Mouse (Mus musculus) MEL (cell line): Measurements from ENCODE around the gene Gm12790. TPM values are rescaled to one million over a fixed set of nuclear protein-coding genes. Genes with fewer than 3 reads are reported as not detected.
"Not testable (repeated sequence)": the region's sequence is repeated elsewhere in the genome, so short reads cannot be mapped to it uniquely, and the experiment has no call there.

Source experiments
- DNase-seq: peaks from one replicate; pipeline ENCODE4 v3.0.0; 2011; ENCODE audit warnings: low read depth, low spot score
- H3K27ac ChIP-seq: 2 replicates; pipeline ENCODE4 v1.5.1; 2012; ENCODE audit warnings: low read depth, mild to moderate bottlenecking, control low read depth, low read length, moderate library complexity; ENCODE audit not compliant: control insufficient read depth
- H3K27me3 ChIP-seq, 2 experiments: fragments of 150-350 bp in 1 of 2; sonication (generic) in 1 of 2; 2 replicates each; pipeline ENCODE4 v1.6.1; 2012; ENCODE audit warnings: low read length in 2 of 2, mild to moderate bottlenecking in 2 of 2, improper control_type of control experiment in 1 of 2, moderate library complexity in 1 of 2; ENCODE audit not compliant: insufficient read depth in 2 of 2, control insufficient read depth in 1 of 2
- H3K36me3 ChIP-seq, 2 experiments: 2 replicates each; pipeline ENCODE4 v1.6.1; 2012 to 2014; ENCODE audit warnings: low read length in 2 of 2, improper control_type of control experiment in 1 of 2, inconsistent platforms in 1 of 2, mild to moderate bottlenecking in 1 of 2; ENCODE audit not compliant: insufficient read depth in 2 of 2, control insufficient read depth in 1 of 2
- H3K4me1 ChIP-seq, 2 experiments: fragments of 150-350 bp in 1 of 2; sonication (generic) in 1 of 2; 2 replicates each; pipeline ENCODE4 v1.6.1; 2012; ENCODE audit warnings: low read length in 2 of 2, improper control_type of control experiment in 1 of 2, mild to moderate bottlenecking in 1 of 2; ENCODE audit not compliant: insufficient read depth in 2 of 2, control insufficient read depth in 1 of 2
- H3K4me3 ChIP-seq, 2 experiments: fragments of 150-350 bp in 1 of 2; sonication (generic) in 1 of 2; 2 replicates each; pipeline ENCODE4 v1.5.1; 2012; ENCODE audit warnings: low read depth in 2 of 2, low read length in 2 of 2, mild to moderate bottlenecking in 2 of 2, moderate library complexity in 2 of 2, control low read depth in 1 of 2, improper control_type of control experiment in 1 of 2; ENCODE audit not compliant: control insufficient read depth in 1 of 2, insufficient read depth in 1 of 2
- H3K79me2 ChIP-seq: 2 replicates; pipeline ENCODE4 v1.6.1; 2012; ENCODE audit warnings: mild to moderate bottlenecking, low read length, moderate library complexity; ENCODE audit not compliant: control insufficient read depth, poor library complexity, insufficient read depth
- H3K9ac ChIP-seq: 2 replicates; pipeline ENCODE4 v1.6.1; 2012; ENCODE audit warnings: low read depth, mild to moderate bottlenecking, control low read depth, low read length, moderate library complexity; ENCODE audit not compliant: control insufficient read depth, poor library complexity, severe bottlenecking
- H3K9me3 ChIP-seq: fragments of 150-350 bp; sonication (generic); replicated peaks from 2 replicates; pipeline ENCODE4 v1.6.1; 2012; ENCODE audit warnings: mild to moderate bottlenecking, low read length, improper control_type of control experiment, moderate library complexity; ENCODE audit not compliant: insufficient read depth
- BHLHE40 ChIP-seq: IDR thresholded peaks from 2 replicates; pipeline ENCODE4 v1.6.1; 2012; ENCODE audit warnings: low read depth, mild to moderate bottlenecking, inconsistent platforms, low read length, improper control_type of control experiment, borderline replicate concordance
- CTCF ChIP-seq, 3 experiments: IDR thresholded peaks in 2 of 3; conservative IDR thresholded peaks in 1 of 3; 2 replicates each; pipeline ENCODE4 v1.5.1; 2011 to 2012; ENCODE audit warnings: low read length in 3 of 3, low read depth in 2 of 3, mild to moderate bottlenecking in 2 of 3, improper control_type of control experiment in 1 of 3, inconsistent platforms in 1 of 3, mixed read lengths in 1 of 3, moderate library complexity in 1 of 3; ENCODE audit not compliant: control insufficient read depth in 1 of 3, insufficient read depth in 1 of 3, poor library complexity in 1 of 3, severe bottlenecking in 1 of 3
- E2F4 ChIP-seq: IDR thresholded peaks from 2 replicates; pipeline ENCODE4 v1.6.1; 2011; ENCODE audit warnings: low read depth, low read length, improper control_type of control experiment, borderline replicate concordance
- ETS1 ChIP-seq: IDR thresholded peaks from 2 replicates; pipeline ENCODE4 v1.6.1; 2012; ENCODE audit warnings: low read depth, mild to moderate bottlenecking, inconsistent platforms, low read length, improper control_type of control experiment, moderate library complexity
- GATA1 ChIP-seq: IDR thresholded peaks from 2 replicates; pipeline ENCODE4 v1.6.1; 2011; ENCODE audit warnings: low read depth, low read length, improper control_type of control experiment
- HCFC1 ChIP-seq: IDR thresholded peaks from 2 replicates; pipeline ENCODE4 v1.6.1; 2012; ENCODE audit warnings: low read depth, mild to moderate bottlenecking, inconsistent platforms, low read length, improper control_type of control experiment, moderate library complexity
- JUND ChIP-seq: IDR thresholded peaks from 2 replicates; pipeline ENCODE4 v1.6.1; 2011; ENCODE audit warnings: low read depth, mild to moderate bottlenecking, improper control_type of control experiment, low read length
- MAX ChIP-seq: IDR thresholded peaks from 2 replicates; pipeline ENCODE4 v1.6.1; 2011; ENCODE audit warnings: low read length, improper control_type of control experiment
- MYC ChIP-seq: IDR thresholded peaks from 2 replicates; pipeline ENCODE4 v1.6.1; 2011; ENCODE audit warnings: low read depth, mild to moderate bottlenecking, low read length, improper control_type of control experiment, moderate library complexity
- POLR2AphosphoS2 ChIP-seq: IDR thresholded peaks from 2 replicates; pipeline ENCODE4 v1.6.1; 2011; ENCODE audit warnings: low read length, improper control_type of control experiment
- RAD21 ChIP-seq: IDR thresholded peaks from 2 replicates; pipeline ENCODE4 v1.6.1; 2011; ENCODE audit warnings: mild to moderate bottlenecking, low read depth, low read length, improper control_type of control experiment
- SIN3A ChIP-seq: IDR thresholded peaks from 2 replicates; pipeline ENCODE4 v1.6.1; 2012; ENCODE audit warnings: low read length, improper control_type of control experiment, inconsistent platforms
- SMC3 ChIP-seq: IDR thresholded peaks from 2 replicates; pipeline ENCODE4 v1.6.1; 2011; ENCODE audit warnings: low read depth, low read length, improper control_type of control experiment
- TAL1 ChIP-seq: IDR thresholded peaks from 2 replicates; pipeline ENCODE4 v1.6.1; 2012; ENCODE audit warnings: mild to moderate bottlenecking, inconsistent platforms, low read length, moderate library complexity, mixed read lengths
- TBP ChIP-seq: IDR thresholded peaks from 2 replicates; pipeline ENCODE4 v1.8.0; 2011; ENCODE audit warnings: low read depth, low read length, improper control_type of control experiment
- TCF12 ChIP-seq: IDR thresholded peaks from 2 replicates; pipeline ENCODE4 v1.6.1; 2014; ENCODE audit warnings: low read depth, mild to moderate bottlenecking, inconsistent platforms, low read length, improper control_type of control experiment, moderate library complexity
- UBTF ChIP-seq: IDR thresholded peaks from 2 replicates; pipeline ENCODE4 v1.6.1; 2012; ENCODE audit warnings: low read depth, mild to moderate bottlenecking, inconsistent platforms, low read length, improper control_type of control experiment, moderate library complexity, borderline replicate concordance; ENCODE audit not compliant: insufficient read depth
- USF1 ChIP-seq: IDR thresholded peaks from 2 replicates; pipeline ENCODE4 v1.6.1; 2014; ENCODE audit warnings: low read depth, mild to moderate bottlenecking, inconsistent platforms, low read length, improper control_type of control experiment, moderate library complexity
- ZC3H11A ChIP-seq: IDR thresholded peaks from 2 replicates; pipeline ENCODE4 v1.6.1; 2012; ENCODE audit warnings: low read depth, mild to moderate bottlenecking, inconsistent platforms, low read length, improper control_type of control experiment
- ZKSCAN1 ChIP-seq: IDR thresholded peaks from 2 replicates; pipeline ENCODE4 v1.6.1; 2012; ENCODE audit warnings: low read depth, mild to moderate bottlenecking, inconsistent platforms, low read length, improper control_type of control experiment, moderate library complexity
- ZNF384 ChIP-seq: IDR thresholded peaks from 2 replicates; pipeline ENCODE4 v1.6.1; 2012; ENCODE audit warnings: low read depth, mild to moderate bottlenecking, inconsistent platforms, low read length, improper control_type of control experiment
- polyA plus RNA-seq, 2 experiments: library from polyadenylated mRNA; stranded (reverse) in 1 of 2; unstranded in 1 of 2; fragments of >175 nt in 1 of 2; fragments of >200 nt in 1 of 2; gene quantifications; 2 replicates each; pipeline versions ENCODE4 v1.2.1 to v1.2.4; 2012; ENCODE audit warnings: low replicate concordance in 2 of 2, low read depth in 1 of 2; ENCODE audit not compliant: insufficient read length in 2 of 2, insufficient read depth in 1 of 2, missing spikeins in 1 of 2
- total RNA-seq: library from RNA; depleted of rRNA; stranded (reverse); fragments of 300-350 nt; gene quantifications from 2 replicates; pipeline ENCODE4 v1.2.3, GENCODE M21; 2012; rRNA removed

The Gm12790 gene
- total RNA-seq (not detected in 2 replicates), polyA plus RNA-seq (not detected)

DNA sequence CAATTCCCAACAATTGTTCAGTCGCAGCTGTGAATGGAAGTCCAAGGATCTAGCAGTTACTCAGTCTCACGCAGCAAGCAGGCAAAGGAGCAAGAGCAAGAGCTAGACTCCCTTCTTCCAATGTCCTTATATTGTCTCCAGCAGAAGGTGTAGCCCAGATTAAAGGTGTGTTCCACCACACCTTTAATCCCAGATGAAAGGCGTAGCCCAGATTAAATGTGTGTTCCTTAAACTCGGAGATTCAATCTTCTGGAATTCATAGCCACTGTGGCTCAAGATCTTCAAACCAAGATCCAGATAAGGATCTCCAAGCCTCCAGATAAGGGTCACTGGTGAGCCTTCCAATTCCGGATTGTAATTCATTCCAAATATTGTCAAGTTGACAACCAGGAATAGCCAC, at the start of gene Gm12790:
Gene Gm12790, minus strand, starts transcription at position 101 of the 400 bp plus-strand sequence.
- H3K4me1 ChIP-seq, DNase-seq, H3K79me2 ChIP-seq, H3K27me3 ChIP-seq, H3K27ac ChIP-seq, H3K9ac ChIP-seq, H3K4me3 ChIP-seq, H3K36me3 ChIP-seq, H3K9me3 ChIP-seq: not testable (repeated sequence)

DNA sequence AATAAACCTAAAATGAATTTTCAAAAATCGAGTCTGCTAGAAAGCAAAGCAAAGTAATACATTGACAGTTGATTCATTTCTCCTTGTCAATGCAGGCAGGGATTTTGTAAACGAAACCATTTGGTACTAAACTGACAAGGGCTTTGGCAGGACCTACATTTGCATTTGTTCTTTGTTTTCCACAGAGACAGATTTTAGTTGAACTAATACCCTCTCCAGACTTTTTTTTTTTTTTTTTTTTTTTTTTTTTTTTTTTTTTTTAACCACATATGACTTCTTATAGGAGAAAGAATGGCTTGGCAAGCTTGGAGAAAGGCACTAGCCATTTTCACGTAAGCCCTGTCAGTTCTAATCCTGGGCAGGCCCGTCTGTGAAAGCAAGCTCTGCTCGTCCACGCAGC, 45.8 kb upstream of the Gm12790 start:
- DNase-seq, result no peak
- no peaks in the 10 kb centered on the region; a peak in 1 of 4 replicates for H3K27me3 ChIP-seq
- no peaks in the 10 kb centered on the region for H3K36me3 ChIP-seq

DNA sequence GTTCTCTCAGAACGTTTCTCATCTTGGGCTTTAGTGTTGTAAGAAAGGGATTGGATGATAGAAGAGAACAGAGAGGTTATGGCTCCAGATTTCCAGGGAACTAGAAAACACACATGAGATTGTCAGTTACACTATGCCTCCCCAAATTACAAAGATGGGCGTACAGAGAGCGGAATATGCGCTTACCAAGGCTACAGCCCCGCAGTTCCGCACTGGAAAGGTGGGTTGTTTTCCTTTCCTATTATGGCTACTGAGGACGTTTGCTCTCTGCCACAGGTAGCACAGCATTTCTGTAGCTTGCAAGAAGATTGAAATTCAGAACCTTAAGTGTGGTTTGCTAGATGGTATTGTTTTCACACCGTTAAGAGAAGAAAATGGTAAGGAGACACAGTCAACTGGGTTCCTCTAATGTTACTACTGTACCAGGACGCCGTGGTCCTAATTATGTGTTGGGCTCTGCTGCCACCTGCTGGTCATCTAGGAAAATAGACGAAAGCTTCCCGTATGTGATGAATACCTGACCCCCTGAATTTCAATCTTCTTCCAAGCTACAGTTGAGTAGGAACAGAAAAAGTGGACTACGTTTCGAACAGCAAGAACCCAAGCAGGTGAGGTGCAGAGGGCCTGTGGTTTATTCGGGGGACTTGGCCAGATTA, 17.5 kb upstream of the Gm12790 start:
- H3K27ac ChIP-seq, result no peak overlapping the region
- peak; percentile 75 for DNase-seq
- no peaks in the 10 kb centered on the region for H3K79me2 ChIP-seq
- no peaks in the 10 kb centered on the region for H3K36me3 ChIP-seq
- H3K4me3 ChIP-seq, result no peak overlapping the region
- no peak overlapping the region for H3K9ac ChIP-seq
- no peaks in the 10 kb centered on the region for H3K4me1 ChIP-seq
- H3K27me3 ChIP-seq, result peaks cover 0 to 1% of the 10 kb centered on the region in 2 experiments; a peak in 1 of 4 replicates
- TF ChIP-seq SMC3, result peak; percentile 92
- TF ChIP-seq CTCF (IDR thresholded peaks at IDR 0.05 in 2 of 3, conservative IDR thresholded peaks at IDR 0.05 in 1 of 3; ENCODE audit: control insufficient read depth in 1 of 3, insufficient read depth in 1 of 3, low read depth in 2 of 3, low read length in 3 of 3, poor library complexity in 1 of 3, severe bottlenecking in 1 of 3), result peak; percentile 53 to 87 (median 77)
- peak; percentile 91 for TF ChIP-seq RAD21
- TF ChIP-seq ZC3H11A, result peak; percentile 84
- no peak for TF ChIP-seq MAX
- H3K9me3 ChIP-seq, result no peaks in the 10 kb centered on the region

More for the DNA sequence above, 45.8 kb upstream of the Gm12790 start:
- no peak overlapping the region for H3K9ac ChIP-seq
- H3K4me3 ChIP-seq, result no peak overlapping the region
- no peaks in the 10 kb centered on the region for H3K9me3 ChIP-seq
- H3K79me2 ChIP-seq, result no peaks in the 10 kb centered on the region
- TF ChIP-seq ZNF384, result 0 out of 2 replicates have a peak, but pooled peaks have one; percentile 8
- TF ChIP-seq E2F4, result no peak
- no peak overlapping the region for H3K27ac ChIP-seq
- no peaks in the 10 kb centered on the region for H3K4me1 ChIP-seq

DNA sequence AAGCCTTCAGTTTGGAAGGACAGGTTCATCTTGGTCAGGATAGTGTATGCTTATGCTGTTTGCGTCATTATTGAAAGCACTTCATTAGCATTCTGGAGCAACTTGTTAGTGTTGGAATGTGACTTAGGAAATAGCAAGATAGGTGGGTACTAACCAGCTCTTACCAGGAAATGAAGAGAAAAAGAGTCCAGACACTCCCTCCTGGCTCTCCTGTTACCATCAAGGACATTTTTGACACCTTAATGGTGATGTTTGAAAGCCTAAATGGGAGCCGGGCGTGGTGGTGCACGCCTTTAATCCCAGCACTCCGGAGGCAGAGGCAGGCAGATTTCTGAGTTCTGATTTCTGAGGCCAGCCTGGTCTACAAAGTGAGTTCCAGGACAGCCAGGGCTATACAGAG, 16.6 kb upstream of the Gm12790 start:
- Histone ChIP-seq H3K36me3 (no peaks in the 10 kb centered on the region), H3K27ac (no peak overlapping the region), H3K4me1 (no peaks in the 10 kb centered on the region), H3K9ac (no peak overlapping the region), H3K4me3 (no peak overlapping the region), H3K9me3 (no peaks in the 10 kb centered on the region), H3K79me2 (no peaks in the 10 kb centered on the region), H3K27me3 (no peaks in the 10 kb centered on the region)
- no peak for DNase-seq
- TF ChIP-seq TBP (no peak), TCF12 (no peak), JUND (no peak), UBTF (no peak), USF1 (no peak), ZKSCAN1 (no peak), SIN3A (no peak), HCFC1 (no peak), GATA1 (no peak), POLR2AphosphoS2 (no peak), MYC (no peak), BHLHE40 (no peak), TAL1 (no peak), E2F4 (no peak), ETS1 (no peak)
